Mouse (Mus musculus) heart, adult 2 months (tissue): ENCODE measurements at regions not wholly inside any gene's neighbourhood (a gene's known extent, or its start where the extent isn't known, plus 50 kb on each side); places are given as distances from the start of the nearest gene placed in this dataset.

ENCODE experiments used
- CTCF ChIP-seq: fragments of 200-600 bp; IDR thresholded peaks from 2 replicates; pipeline ENCODE4 v1.8.1; 2022; ENCODE audit warnings: antibody characterized with exemption, mild to moderate bottlenecking, moderate library complexity
- POLR2A ChIP-seq: fragments of 200-500 bp; IDR thresholded peaks from 2 replicates; pipeline ENCODE4 v1.6.1; 2011; ENCODE audit warnings: mild to moderate bottlenecking, low read depth, low read length, control low read depth; ENCODE audit not compliant: insufficient read depth

DNA sequence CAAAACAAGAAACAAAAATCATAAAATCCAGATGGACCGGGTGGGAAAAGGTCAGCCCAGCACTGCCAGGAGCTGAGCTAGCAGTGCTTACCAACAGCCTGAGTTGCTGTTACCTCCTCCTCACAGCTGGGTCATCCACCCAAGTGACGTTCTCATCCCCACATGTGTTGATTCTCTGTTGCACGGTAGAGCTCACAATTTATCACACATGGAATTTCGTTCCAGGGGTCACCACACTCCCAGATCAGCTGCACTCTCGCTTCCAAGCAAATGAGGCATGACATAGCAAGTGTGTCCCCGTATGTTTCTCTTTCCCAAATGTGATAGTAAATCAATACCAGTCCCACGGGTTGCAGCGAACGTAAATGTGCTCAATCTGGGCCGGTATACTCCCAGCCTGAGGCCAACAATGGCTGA is 445.1 kb upstream of the Mctp2 start:
- TF ChIP-seq CTCF (no peak), POLR2A (no peak)
